Mouse (Mus musculus) forebrain, embryonic 12.5 days (tissue): ENCODE results near the gene Apbb1. TPM values are rescaled to one million over a fixed set of nuclear protein-coding genes. Genes with fewer than 3 reads are reported as not detected.

Experiments
- ATAC-seq: fragments of 200-750 bp; cut with Nextera tagmentation; 2 replicates; pipeline ENCODE4 v1.8.0; 2017; ENCODE audit warnings: moderate TSS enrichment; ENCODE audit not compliant: low FRiP score
- H3K27ac ChIP-seq: fragments of 300-500 bp; sonication (generic); 2 replicates; pipeline ENCODE4 v1.5.1; 2016; ENCODE audit warnings: mild to moderate bottlenecking
- H3K27me3 ChIP-seq: fragments of 300-500 bp; sonication (generic); 2 replicates; pipeline ENCODE4 v1.6.1; 2016; ENCODE audit warnings: mild to moderate bottlenecking
- H3K36me3 ChIP-seq: fragments of 300-500 bp; sonication (generic); replicated peaks from 2 replicates; pipeline ENCODE4 v1.6.1; 2016; ENCODE audit warnings: mild to moderate bottlenecking
- H3K4me1 ChIP-seq: fragments of 300-500 bp; sonication (generic); 2 replicates; pipeline ENCODE4 v1.6.1; 2016
- H3K4me2 ChIP-seq: fragments of 300-500 bp; sonication (generic); 2 replicates; pipeline ENCODE4 v1.6.1; 2016; ENCODE audit warnings: mild to moderate bottlenecking, moderate library complexity
- H3K4me3 ChIP-seq: fragments of 300-500 bp; sonication (generic); replicated peaks from 2 replicates; pipeline ENCODE4 v1.5.1; 2016; ENCODE audit warnings: mild to moderate bottlenecking
- H3K9ac ChIP-seq: fragments of 300-500 bp; sonication (generic); 2 replicates; pipeline ENCODE4 v1.6.1; 2016; ENCODE audit warnings: mild to moderate bottlenecking
- H3K9me3 ChIP-seq: fragments of 300-500 bp; sonication (generic); 2 replicates; pipeline ENCODE4 v1.6.1; 2016
- WGBS: fragments of 180-500 bp; shearing (Covaris S2); methylation state at CpG from one replicate; pipeline ENCODE4 v1.1.7; 2016; 5-methylcytosine and 5-hydroxymethylcytosine counted together
- polyA plus RNA-seq: library from polyadenylated mRNA; unstranded; fragments of >200 nt; fragmentation: Nextera tagmentation; extraction: Ambion mirVana; gene quantifications from 2 replicates; pipeline ENCODE4 v1.2.1, GENCODE M21; 2016

The Apbb1 gene
- polyA plus RNA-seq, 1 experiment from 2014 or later = 149 TPM

DNA sequence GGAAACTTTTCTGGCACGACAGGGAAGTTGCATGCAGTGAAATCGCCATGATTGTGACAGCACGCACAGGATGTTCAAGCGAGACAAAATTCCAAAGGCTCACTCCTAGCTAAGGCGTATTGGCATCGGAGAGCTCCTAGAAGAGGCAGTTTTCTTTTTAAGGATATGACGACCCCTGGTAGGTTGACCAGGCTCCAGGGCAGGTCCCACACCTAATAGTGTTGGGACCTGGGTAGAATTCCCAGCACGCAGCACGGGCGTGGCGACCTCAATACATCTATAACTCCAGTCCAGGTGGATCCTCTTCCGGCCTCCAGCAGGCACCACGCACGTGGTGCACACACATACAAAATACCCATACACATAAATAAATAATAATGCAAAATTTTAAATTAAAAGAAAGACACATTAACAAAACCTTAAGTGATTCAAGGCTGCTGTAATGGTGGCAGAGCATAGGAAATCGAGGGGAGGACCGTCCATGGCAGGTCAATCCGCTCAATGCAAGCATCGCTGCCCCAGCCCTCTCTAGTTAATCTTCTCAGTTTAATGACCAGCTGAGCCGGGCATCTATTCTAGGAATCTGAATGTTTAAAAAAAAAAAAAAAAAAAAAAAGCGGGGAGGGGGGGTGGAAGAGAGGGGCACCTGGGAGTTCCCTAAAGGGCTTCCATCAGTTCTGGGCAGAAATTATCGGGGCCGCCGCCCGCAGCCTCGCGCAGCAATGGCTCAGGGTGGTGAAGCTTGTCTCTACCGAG is 27.8 kb downstream of the Apbb1 start:
- no peak overlapping the region for H3K27ac ChIP-seq
- peak overlapping the region; percentile 69 for H3K9ac ChIP-seq
- H3K9me3 ChIP-seq = no peaks in the 10 kb centered on the region
- peaks cover 20% of the 10 kb centered on the region for H3K4me1 ChIP-seq
- peak overlapping the region; percentile 71 for H3K4me3 ChIP-seq
- ATAC-seq = peak; percentile 48
- H3K27me3 ChIP-seq = no peaks in the 10 kb centered on the region
- H3K36me3 ChIP-seq = peaks cover 16% of the 10 kb centered on the region
- peak overlapping the region; percentile 75 for H3K4me2 ChIP-seq
- WGBS = 28% methylated on average over 27 of the region's 27 CpGs

DNA sequence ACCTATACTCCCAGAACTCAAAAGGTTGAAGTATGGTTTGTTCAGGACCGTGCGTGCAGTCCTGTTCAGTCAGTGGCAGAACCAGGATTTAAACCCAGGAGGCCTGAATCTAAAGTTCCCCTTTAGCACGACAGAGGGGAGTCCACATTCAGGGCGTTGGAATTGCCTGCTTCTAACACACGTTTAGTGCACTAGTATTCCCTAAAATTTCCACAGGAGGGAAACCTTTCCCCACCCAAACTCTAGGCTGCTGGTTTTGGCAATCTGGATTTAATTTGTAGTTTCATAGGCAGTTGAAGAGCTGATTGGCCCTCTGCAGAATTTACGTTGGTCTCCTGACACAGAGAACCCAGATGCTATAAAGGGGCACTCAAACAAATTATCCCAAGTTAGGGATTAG is 32.4 kb downstream of the Apbb1 start:
- Histone ChIP-seq H3K36me3 (no peaks in the 10 kb centered on the region), H3K27me3 (no peaks in the 10 kb centered on the region), H3K9ac (no peak overlapping the region), H3K4me2 (no peak overlapping the region), H3K4me3 (no peak overlapping the region), H3K9me3 (no peaks in the 10 kb centered on the region), H3K4me1 (0 out of 2 replicates have a peak, but pooled peaks cover 3% of the 10 kb centered on the region), H3K27ac (no peak overlapping the region)
- no peak for ATAC-seq
- 50% methylated on average over 6 of the region's 6 CpGs for whole genome bisulfite sequencing

DNA sequence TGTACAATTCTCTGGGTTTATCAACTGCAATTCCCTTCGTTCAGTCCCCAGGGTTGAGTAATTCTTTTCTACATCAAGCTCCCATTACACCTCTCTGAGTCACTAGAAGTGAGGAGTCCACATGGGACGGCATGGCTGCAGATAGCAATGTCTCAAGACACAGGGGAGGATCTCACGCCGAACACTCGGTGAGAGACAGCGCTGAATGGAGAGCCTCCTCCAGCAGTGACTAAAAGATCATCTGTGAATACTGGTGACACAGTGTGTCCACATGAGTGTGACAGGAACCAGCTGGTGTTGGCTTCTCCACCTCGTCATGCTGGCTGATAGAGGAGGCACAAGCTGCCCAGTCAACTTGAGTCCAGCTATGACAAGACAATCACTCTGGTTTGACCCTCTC is 33.5 kb downstream of the Apbb1 start:
- H3K4me1 ChIP-seq = no peaks in the 10 kb centered on the region
- no peak overlapping the region for H3K4me3 ChIP-seq
- H3K27me3 ChIP-seq = no peaks in the 10 kb centered on the region
- ATAC-seq = no peak
- no peak overlapping the region for H3K27ac ChIP-seq
- no peaks in the 10 kb centered on the region for H3K36me3 ChIP-seq
- no peaks in the 10 kb centered on the region for H3K9me3 ChIP-seq
- no peak overlapping the region for H3K4me2 ChIP-seq
- WGBS = 85% methylated on average over 7 of the region's 7 CpGs
- H3K9ac ChIP-seq = no peak overlapping the region

DNA sequence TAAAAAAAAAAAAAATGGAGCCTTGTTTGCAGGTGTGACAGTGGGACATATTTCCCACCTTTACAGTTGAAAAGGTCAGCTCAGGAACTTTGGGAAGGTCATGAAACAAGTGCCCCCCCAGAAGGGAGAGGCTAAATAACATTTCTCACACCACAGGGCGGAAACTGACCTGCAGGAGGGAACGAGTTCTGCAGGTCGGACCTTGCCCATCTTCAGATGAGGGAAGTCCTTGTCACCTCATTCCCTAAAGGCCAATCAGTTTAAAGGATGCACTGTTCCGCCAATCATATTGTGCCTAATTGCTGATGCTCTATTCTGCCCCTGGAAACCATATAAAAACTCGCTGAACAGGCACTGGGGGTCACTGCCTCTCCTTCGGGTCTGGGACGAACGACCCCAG is 35.5 kb downstream of the Apbb1 start:
- no peaks in the 10 kb centered on the region for H3K36me3 ChIP-seq
- H3K4me3 ChIP-seq = no peak overlapping the region
- H3K9me3 ChIP-seq = no peaks in the 10 kb centered on the region
- H3K4me1 ChIP-seq = no peaks in the 10 kb centered on the region
- no peak overlapping the region for H3K9ac ChIP-seq
- H3K27me3 ChIP-seq = no peaks in the 10 kb centered on the region
- H3K27ac ChIP-seq = no peak overlapping the region
- ATAC-seq = no peak
- WGBS = 77% methylated on average over 8 of the region's 8 CpGs
- no peak overlapping the region for H3K4me2 ChIP-seq

DNA sequence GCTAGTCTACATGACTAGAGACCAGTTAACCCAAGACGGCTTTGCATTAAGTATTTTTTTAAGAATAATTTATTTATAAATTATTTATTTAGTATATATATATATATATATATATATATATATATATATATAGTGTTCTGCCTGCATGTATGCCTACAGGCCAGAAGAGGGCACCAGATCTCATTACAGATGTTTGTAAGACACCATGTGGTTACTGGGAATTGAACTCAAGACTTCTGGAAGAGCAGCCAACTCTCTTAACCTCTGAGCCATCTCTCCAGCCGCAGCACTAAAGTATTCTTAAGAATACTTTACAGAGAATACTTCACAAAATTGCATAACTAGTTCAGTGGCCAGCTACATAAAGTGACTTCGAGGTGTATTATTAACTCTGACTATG is 47.3 kb downstream of the Apbb1 start:
- Histone ChIP-seq H3K4me3 (no peak overlapping the region), H3K27me3 (no peaks in the 10 kb centered on the region), H3K4me2 (no peak overlapping the region), H3K36me3 (no peaks in the 10 kb centered on the region), H3K27ac (no peak overlapping the region), H3K9ac (no peak overlapping the region), H3K9me3 (no peaks in the 10 kb centered on the region), H3K4me1 (no peaks in the 10 kb centered on the region)
- ATAC-seq = no peak
- 84% methylated on average over 3 of the region's 3 CpGs for WGBS

DNA sequence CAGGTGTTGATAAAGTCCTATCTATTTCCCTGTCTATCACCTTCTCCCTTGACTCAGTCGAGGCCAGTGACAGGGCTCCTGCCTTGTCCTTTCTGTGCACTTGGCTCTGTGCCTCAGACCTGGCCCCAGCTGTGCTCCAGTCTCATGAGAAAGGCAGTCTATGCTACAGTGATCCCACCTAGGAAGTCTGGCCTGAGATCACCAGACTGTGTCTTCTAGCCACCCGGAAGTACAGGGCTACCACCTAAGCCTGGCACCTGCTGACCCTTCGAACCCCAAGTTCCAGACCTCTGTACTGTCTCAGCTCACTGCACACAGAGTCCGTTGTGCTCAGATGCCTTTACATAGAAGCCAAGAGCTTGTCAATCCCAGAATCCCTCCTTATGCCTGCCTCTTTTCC is 53.4 kb downstream of the Apbb1 start:
- WGBS = 79% methylated on average over 4 of the region's 4 CpGs
- Histone ChIP-seq H3K4me1 (no peaks in the 10 kb centered on the region), H3K27me3 (no peaks in the 10 kb centered on the region), H3K36me3 (no peaks in the 10 kb centered on the region), H3K9me3 (no peaks in the 10 kb centered on the region), H3K27ac (no peak overlapping the region), H3K9ac (no peak overlapping the region), H3K4me3 (no peak overlapping the region), H3K4me2 (no peak overlapping the region)
- no peak for ATAC-seq

DNA sequence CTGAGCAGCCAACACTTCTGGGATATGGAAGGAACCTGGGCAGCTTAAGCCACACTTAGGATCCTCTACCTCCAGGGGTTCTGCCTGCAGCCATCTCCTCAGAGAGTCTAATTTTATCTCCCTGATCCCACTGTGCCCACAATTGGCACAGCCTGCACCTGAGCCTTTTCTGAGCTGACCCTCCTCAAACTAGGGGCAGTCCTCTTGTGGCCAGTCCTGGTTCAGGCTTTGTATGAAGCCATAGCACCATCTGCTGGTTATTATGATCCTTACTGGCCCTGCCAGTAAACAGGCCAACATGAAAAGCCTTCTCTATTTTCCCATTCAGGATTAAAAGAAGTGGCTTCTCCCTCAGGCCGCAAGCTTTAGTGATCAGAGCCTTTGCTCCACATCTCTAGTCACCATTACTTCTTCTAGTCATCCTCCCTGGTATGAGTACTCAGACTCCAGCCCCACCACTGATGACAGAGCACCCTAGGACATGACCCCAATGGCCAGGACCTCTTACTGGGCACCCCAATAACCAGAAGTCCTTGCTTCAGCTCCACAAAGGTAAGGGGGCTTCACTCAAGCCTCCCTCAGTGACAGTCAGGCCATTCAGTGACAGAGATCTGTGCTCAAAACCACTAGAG is 54.0 kb downstream of the Apbb1 start:
- H3K9me3 ChIP-seq = no peaks in the 10 kb centered on the region
- peak; percentile 77; the same call in 1 of the 2 replicates for ATAC-seq
- no peak overlapping the region for H3K27ac ChIP-seq
- no peak overlapping the region for H3K4me2 ChIP-seq
- no peak overlapping the region for H3K4me3 ChIP-seq
- 44% methylated on average over 1 of the region's 1 CpGs for WGBS
- no peaks in the 10 kb centered on the region for H3K36me3 ChIP-seq
- H3K9ac ChIP-seq = no peak overlapping the region
- H3K4me1 ChIP-seq = no peaks in the 10 kb centered on the region
- H3K27me3 ChIP-seq = no peaks in the 10 kb centered on the region

DNA sequence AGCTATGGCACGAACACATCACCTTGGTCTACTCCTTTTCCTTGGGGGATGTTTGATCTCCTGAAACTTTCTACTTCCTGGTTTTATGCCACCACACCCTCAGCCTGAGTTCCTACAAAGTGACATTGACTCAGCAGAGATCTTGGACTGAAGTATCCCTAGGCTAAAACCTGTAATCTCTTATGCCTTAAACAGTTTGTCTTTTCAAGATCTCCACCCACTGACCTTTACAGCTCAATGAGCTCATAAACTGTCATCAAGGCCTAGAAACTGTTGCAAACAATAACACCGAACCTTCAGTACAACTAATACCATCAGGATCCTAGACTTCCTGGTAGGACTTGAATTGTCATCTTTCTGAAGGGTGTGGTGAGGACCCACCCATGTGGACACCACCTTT is 57.2 kb downstream of the Apbb1 start:
- H3K27ac ChIP-seq = no peak overlapping the region
- no peaks in the 10 kb centered on the region for H3K9me3 ChIP-seq
- H3K4me2 ChIP-seq = no peak overlapping the region
- no peaks in the 10 kb centered on the region for H3K4me1 ChIP-seq
- H3K36me3 ChIP-seq = no peaks in the 10 kb centered on the region
- no peak overlapping the region for H3K4me3 ChIP-seq
- no peaks in the 10 kb centered on the region for H3K27me3 ChIP-seq
- no peak overlapping the region for H3K9ac ChIP-seq
- 95% methylated on average over 2 of the region's 2 CpGs for WGBS
- ATAC-seq = no peak

DNA sequence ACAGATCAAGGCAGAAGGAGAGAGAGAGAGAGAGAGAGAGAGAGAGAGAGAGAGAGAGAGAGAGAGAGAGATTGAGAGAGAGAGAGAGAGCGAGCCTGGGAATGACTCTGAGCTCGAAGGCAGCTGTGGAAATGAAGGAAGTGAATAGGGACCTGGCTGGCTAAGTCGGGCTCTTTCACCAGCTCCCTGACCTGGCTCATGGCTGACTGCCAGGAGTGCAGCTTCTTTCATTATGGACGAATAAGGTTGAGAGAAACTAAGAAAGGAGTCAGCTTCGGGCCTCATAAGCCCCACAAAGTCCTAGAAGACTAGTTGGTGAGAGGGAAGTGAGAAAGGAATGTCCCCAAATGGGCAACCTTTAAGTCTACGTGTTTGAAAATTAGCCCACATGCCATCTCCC is 61.3 kb downstream of the Apbb1 start:
- Histone ChIP-seq H3K4me1 (peaks cover 8% of the 10 kb centered on the region; the same call in 1 of the 2 replicates), H3K27ac (no peak overlapping the region), H3K9me3 (no peaks in the 10 kb centered on the region), H3K36me3 (no peaks in the 10 kb centered on the region), H3K9ac (no peak overlapping the region), H3K27me3 (0 out of 2 replicates have a peak, but pooled peaks cover 4% of the 10 kb centered on the region), H3K4me2 (no peak overlapping the region), H3K4me3 (no peak overlapping the region)
- 39% methylated on average over 6 of the region's 6 CpGs for WGBS
- no peak for ATAC-seq

DNA sequence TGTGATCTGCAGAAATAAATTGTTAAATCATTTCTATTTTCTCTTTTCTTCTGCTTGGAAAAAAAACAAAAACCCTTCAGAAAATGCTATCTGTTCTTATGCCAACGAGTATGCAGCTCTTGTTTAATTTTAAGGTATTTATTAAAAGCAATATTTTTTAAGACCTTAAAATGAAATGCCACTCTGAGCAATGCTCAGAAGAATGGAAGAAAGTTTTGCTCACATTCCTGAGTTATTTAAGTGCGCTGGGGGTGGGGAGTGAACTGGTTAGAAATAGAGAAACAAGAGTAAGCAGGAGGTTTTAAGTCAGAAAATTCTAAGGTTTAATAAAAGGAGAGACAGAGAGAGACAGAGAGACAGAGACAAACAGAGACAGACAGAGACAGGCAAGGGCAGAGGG is 61.7 kb downstream of the Apbb1 start:
- Histone ChIP-seq H3K27me3 (0 out of 2 replicates have a peak, but pooled peaks cover 4% of the 10 kb centered on the region), H3K27ac (no peak overlapping the region), H3K4me3 (no peak overlapping the region), H3K36me3 (no peaks in the 10 kb centered on the region), H3K4me2 (no peak overlapping the region), H3K4me1 (peaks cover 8% of the 10 kb centered on the region; the same call in 1 of the 2 replicates), H3K9me3 (no peaks in the 10 kb centered on the region), H3K9ac (no peak overlapping the region)
- 74% methylated on average over 2 of the region's 2 CpGs for WGBS
- ATAC-seq = no peak

DNA sequence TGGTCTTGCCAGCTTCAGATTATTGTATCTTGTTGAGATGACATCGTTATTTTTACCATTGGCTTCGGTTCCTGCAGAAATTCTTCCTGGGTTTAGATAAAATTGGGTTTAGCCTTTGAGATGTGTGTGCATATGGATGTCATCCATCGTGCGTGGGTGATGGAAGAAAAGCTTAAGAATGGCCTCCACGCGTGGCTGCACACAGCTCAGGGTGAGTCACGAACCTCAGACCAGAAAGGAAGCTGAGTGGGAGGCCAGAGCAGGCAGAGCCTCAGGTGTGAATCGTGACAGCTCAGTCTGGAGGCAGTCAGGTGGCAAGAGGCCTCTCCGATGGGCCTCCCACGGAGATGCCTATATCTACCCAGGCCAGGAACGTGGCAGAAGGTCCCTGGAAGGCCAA is 62.1 kb downstream of the Apbb1 start:
- Histone ChIP-seq H3K4me1 (peaks cover 8% of the 10 kb centered on the region; the same call in 1 of the 2 replicates), H3K9me3 (no peaks in the 10 kb centered on the region), H3K4me2 (no peak overlapping the region), H3K9ac (no peak overlapping the region), H3K36me3 (no peaks in the 10 kb centered on the region), H3K27me3 (0 out of 2 replicates have a peak, but pooled peaks cover 4% of the 10 kb centered on the region), H3K4me3 (no peak overlapping the region), H3K27ac (no peak overlapping the region)
- WGBS = 74% methylated on average over 11 of the region's 11 CpGs
- ATAC-seq = no peak

DNA sequence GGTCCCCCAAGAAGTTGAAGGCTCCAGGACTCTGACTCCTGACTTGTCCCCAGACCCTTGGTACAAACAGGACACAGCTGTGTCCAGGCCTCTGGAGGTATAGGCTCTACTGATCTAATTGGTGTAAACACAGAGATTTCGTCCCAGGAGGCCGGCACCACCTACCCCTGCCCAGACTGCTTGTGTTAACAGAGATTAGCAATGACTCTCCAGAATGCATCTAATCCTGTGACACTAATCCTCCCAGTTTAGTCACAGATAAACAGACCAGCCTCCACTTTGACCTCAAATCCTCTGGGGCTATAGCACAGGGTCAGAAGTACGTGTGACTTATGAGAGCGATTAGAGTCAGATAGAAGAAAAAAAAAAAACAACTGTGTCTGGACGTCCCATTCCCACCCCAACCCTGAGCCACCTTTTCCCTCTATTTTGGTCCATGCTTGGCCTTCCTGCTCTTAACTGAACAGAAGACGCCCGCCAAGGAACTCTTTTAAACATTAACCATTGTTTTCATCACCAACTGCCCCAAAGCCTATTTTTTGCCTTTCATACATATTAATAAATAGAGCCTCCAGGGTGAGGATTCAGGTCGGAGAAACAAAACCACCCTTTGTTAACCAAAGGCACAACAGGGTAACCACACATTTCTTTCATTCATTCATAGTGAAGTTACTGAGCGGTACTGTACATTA is 64.6 kb downstream of the Apbb1 start:
- no peak overlapping the region for H3K4me2 ChIP-seq
- no peak overlapping the region for H3K27ac ChIP-seq
- no peak overlapping the region for H3K9ac ChIP-seq
- WGBS = 38% methylated on average over 9 of the region's 9 CpGs
- no peak overlapping the region for H3K4me3 ChIP-seq
- H3K4me1 ChIP-seq = peaks cover 8% of the 10 kb centered on the region; the same call in 1 of the 2 replicates
- ATAC-seq = no peak
- no peaks in the 10 kb centered on the region for H3K9me3 ChIP-seq
- 0 out of 2 replicates have a peak, but pooled peaks cover 4% of the 10 kb centered on the region for H3K27me3 ChIP-seq
- H3K36me3 ChIP-seq = no peaks in the 10 kb centered on the region
